Mouse (Mus musculus): ENCODE data around the gene Tcaf1. TPM values are rescaled to one million over a fixed set of nuclear protein-coding genes. Genes with fewer than 3 reads are reported as not detected.

Gene Tcaf1
- polyA plus RNA-seq, 2 experiments, result 2.2 to 3.1 TPM

DNA sequence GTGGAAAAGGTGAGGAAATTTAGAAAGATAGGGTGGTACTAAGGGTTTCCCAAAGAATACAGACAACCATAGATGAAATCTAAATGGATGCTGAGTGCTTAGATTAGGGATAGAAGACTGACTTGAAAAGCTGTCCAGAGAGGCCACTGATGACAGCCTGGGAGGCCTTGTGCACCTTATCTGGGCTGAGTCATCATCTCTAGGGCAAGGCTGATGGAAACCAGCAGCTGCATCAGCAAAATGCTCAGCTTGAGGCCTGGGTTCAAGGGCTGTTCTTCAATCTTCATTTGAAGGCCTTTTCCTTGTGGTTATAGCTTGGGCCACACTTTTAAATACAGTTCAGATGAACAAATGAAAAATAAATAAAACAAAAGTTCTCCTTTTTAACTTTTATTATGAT is 8.1 kb upstream of the Tcaf1 start:
- no peak for ATAC-seq (ENCODE audit: insufficient read depth)
- no peaks in the 10 kb centered on the region for H3K4me1 ChIP-seq (replicated peaks; ENCODE audit: control insufficient read depth in 2 of 2, insufficient read depth in 2 of 2, low read length in 1 of 2)
- no peaks in the 10 kb centered on the region for H3K27me3 ChIP-seq (ENCODE audit: control insufficient read depth, insufficient read depth, low read length)
- H3K9me3 ChIP-seq (ENCODE audit: control insufficient read depth, low read length), result no peaks in the 10 kb centered on the region
- no peak for DNase-seq (ENCODE audit: low read depth in 3 of 3, low spot score in 3 of 3)
- H3K27ac ChIP-seq, result no peak overlapping the region
- no peaks in the 10 kb centered on the region for H3K36me3 ChIP-seq (replicated peaks; ENCODE audit: control insufficient read depth, insufficient read depth, low read depth)
- no peak overlapping the region for H3K4me3 ChIP-seq (ENCODE audit: insufficient read depth in 1 of 2, low read depth in 2 of 2, low read length in 2 of 2)
- H3K9ac ChIP-seq (replicated peaks), result no peak overlapping the region
- no peak overlapping the region for H3K4me2 ChIP-seq (ENCODE audit: low read depth)
- TF ChIP-seq EP300 (IDR thresholded peaks at IDR 0.05; ENCODE audit: low read depth), result no peak
- no peak for TF ChIP-seq CTCF (IDR thresholded peaks at IDR 0.05; ENCODE audit: low read depth)

DNA sequence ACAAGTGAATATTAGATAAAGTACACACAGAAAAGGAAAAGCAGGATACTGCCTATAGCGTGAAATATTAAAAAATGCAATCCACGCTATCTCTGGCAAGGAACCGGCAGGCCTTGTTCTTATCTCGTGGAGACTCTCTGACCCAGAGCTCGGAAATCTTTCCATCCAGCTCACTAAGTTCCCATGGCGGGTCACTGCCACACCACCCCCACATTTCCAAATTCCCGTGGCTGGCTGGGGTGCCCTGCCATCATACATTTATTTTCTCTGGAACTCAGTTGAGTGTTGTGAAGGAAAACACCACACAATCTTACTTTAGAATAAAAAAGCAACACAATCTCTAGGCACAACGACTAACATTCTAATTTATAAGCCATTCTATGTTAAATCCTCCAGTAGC is 4.8 kb upstream of the Tcaf1 start:
- Histone ChIP-seq H3K4me2 (ENCODE audit: low read depth) (no peak overlapping the region), H3K36me3 (replicated peaks; ENCODE audit: control insufficient read depth, insufficient read depth, low read depth) (no peaks in the 10 kb centered on the region), H3K27ac (no peak overlapping the region), H3K4me3 (ENCODE audit: insufficient read depth in 1 of 2, low read depth in 2 of 2, low read length in 2 of 2) (no peak overlapping the region), H3K9ac (replicated peaks) (no peak overlapping the region), H3K4me1 (replicated peaks; ENCODE audit: control insufficient read depth in 2 of 2, insufficient read depth in 2 of 2, low read length in 1 of 2) (no peaks in the 10 kb centered on the region), H3K9me3 (ENCODE audit: control insufficient read depth, low read length) (no peaks in the 10 kb centered on the region), H3K27me3 (ENCODE audit: control insufficient read depth, insufficient read depth, low read length) (no peaks in the 10 kb centered on the region)
- TF ChIP-seq EP300 (IDR thresholded peaks at IDR 0.05; ENCODE audit: low read depth), result no peak
- TF ChIP-seq CTCF (IDR thresholded peaks at IDR 0.05; ENCODE audit: low read depth), result no peak
- 33% methylated on average over 8 of the region's 8 CpGs for WGBS (ENCODE audit: insufficient replicate concordance)
- ATAC-seq (ENCODE audit: insufficient read depth) (no peak), DNase-seq (ENCODE audit: low read depth in 3 of 3, low spot score in 3 of 3) (no peak)

DNA sequence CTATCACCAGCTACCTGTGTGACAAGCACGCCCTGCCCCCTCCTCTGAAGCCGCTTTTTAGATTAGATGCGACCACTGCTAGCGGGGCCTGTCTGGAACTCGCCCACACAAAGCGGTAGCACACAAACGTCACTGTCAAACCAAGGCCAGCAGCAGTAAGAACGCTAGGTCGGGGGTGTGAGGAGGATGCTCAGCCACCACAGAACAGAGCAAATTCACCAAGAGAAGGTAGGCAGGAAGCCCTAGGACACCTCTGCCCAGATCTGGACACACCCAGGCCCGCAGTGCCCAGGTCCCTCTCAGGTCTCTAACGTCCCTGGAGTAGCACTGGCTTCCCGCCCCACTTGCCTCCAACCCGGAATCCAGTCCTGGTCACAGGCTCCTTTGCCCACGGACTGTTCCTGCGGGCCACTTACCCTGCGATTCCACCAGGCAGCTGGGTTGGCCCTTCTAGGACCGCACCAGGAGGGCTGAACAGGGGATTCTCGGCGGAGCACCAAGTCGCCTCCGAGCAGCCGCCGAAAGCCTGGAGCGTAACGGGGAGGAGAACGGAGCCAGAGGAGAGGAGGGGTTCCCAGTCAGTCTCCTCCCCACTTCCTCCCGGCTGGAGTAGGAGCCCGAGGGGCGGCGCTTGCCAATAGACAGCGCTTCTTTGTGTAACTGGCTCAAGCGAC is 17.2 kb downstream of the Tcaf1 start:
- peak; percentile 75 for ATAC-seq (ENCODE audit: insufficient read depth)
- Histone ChIP-seq H3K4me1 (replicated peaks; ENCODE audit: control insufficient read depth in 2 of 2, insufficient read depth in 2 of 2, low read length in 1 of 2) (peaks cover 0 to 14% of the 10 kb centered on the region in 2 experiments; a peak in 2 of 4 replicates), H3K36me3 (replicated peaks; ENCODE audit: control insufficient read depth, insufficient read depth, low read depth) (no peaks in the 10 kb centered on the region), H3K27ac (no peak overlapping the region), H3K9me3 (ENCODE audit: control insufficient read depth, low read length) (no peaks in the 10 kb centered on the region), H3K4me3 (ENCODE audit: insufficient read depth in 1 of 2, low read depth in 2 of 2, low read length in 2 of 2) (peak overlapping the region; percentile 66), H3K9ac (replicated peaks) (peak overlapping the region; percentile 60), H3K27me3 (ENCODE audit: control insufficient read depth, insufficient read depth, low read length) (no peaks in the 10 kb centered on the region), H3K4me2 (ENCODE audit: low read depth) (peak overlapping the region; percentile 78)
- TF ChIP-seq CTCF (IDR thresholded peaks at IDR 0.05; ENCODE audit: low read depth) (no peak), EP300 (IDR thresholded peaks at IDR 0.05; ENCODE audit: low read depth) (no peak)
- 1% methylated on average over 32 of the region's 32 CpGs for WGBS (ENCODE audit: insufficient replicate concordance)
- DNase-seq (ENCODE audit: low read depth in 3 of 3, low spot score in 3 of 3), result peak in 2 of 3 experiments; percentile 33

DNA sequence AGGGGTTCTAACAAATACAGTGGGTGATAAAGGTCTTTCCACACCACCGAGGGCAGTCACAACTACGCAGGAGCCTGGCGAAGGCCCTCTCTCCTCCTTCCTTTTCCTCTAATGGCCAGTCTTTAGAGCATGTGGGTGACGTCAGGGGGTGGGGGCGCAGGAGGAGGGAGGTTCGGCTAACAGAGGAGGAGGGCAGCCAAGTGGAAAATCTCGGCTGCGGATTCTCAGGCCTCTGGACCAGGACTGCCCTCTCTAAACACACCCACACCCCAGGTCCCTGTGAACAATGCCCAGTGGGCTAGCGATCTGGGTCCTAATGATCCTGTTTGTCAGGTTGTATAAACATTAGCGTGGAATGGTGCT is 17.8 kb downstream of the Tcaf1 start:
- H3K9ac ChIP-seq (replicated peaks), result peak overlapping the region; percentile 60; the same call in 1 of the 2 replicates
- no peaks in the 10 kb centered on the region for H3K36me3 ChIP-seq (replicated peaks; ENCODE audit: control insufficient read depth, insufficient read depth, low read depth)
- no peaks in the 10 kb centered on the region for H3K27me3 ChIP-seq (ENCODE audit: control insufficient read depth, insufficient read depth, low read length)
- DNase-seq (ENCODE audit: low read depth in 3 of 3, low spot score in 3 of 3) (peak in 1 of 3 experiments; percentile 24), ATAC-seq (ENCODE audit: insufficient read depth) (peak; percentile 55)
- WGBS (ENCODE audit: insufficient replicate concordance), result 0% methylated on average over 10 of the region's 10 CpGs
- no peak for TF ChIP-seq EP300 (IDR thresholded peaks at IDR 0.05; ENCODE audit: low read depth)
- no peak for TF ChIP-seq CTCF (IDR thresholded peaks at IDR 0.05; ENCODE audit: low read depth)
- no peak overlapping the region for H3K27ac ChIP-seq
- peaks cover 0 to 14% of the 10 kb centered on the region in 2 experiments; a peak in 2 of 4 replicates for H3K4me1 ChIP-seq (replicated peaks; ENCODE audit: control insufficient read depth in 2 of 2, insufficient read depth in 2 of 2, low read length in 1 of 2)
- no peaks in the 10 kb centered on the region for H3K9me3 ChIP-seq (ENCODE audit: control insufficient read depth, low read length)
- peak overlapping the region; percentile 66 for H3K4me3 ChIP-seq (ENCODE audit: insufficient read depth in 1 of 2, low read depth in 2 of 2, low read length in 2 of 2)
- H3K4me2 ChIP-seq (ENCODE audit: low read depth), result peak overlapping the region; percentile 78

DNA sequence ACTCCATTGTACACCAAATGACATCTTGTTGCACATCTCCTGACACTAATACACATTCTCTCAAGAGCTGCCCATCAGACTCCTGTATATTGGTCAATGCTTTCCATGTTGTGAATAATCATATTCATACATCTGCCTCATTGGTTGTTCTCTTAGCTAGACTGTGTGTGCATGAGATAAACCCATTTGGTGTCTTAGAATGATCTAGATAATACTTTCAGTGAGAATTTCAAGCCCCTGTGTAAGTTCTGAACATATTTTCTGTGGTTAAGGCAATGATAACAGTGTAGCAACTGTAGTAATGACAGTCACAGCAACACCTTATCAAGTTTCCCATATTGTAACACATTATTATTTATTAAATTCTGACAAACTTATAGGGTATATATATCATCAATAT is 20.1 kb downstream of the Tcaf1 start:
- ATAC-seq (ENCODE audit: insufficient read depth) (peak; percentile 79), DNase-seq (ENCODE audit: low read depth in 3 of 3, low spot score in 3 of 3) (no peak)
- Histone ChIP-seq H3K4me3 (ENCODE audit: insufficient read depth in 1 of 2, low read depth in 2 of 2, low read length in 2 of 2) (no peak overlapping the region), H3K27me3 (ENCODE audit: control insufficient read depth, insufficient read depth, low read length) (no peaks in the 10 kb centered on the region), H3K4me2 (ENCODE audit: low read depth) (no peak overlapping the region), H3K36me3 (replicated peaks; ENCODE audit: control insufficient read depth, insufficient read depth, low read depth) (no peaks in the 10 kb centered on the region), H3K27ac (no peak overlapping the region), H3K9ac (replicated peaks) (no peak overlapping the region), H3K4me1 (replicated peaks; ENCODE audit: control insufficient read depth in 2 of 2, insufficient read depth in 2 of 2, low read length in 1 of 2) (peaks cover 0 to 14% of the 10 kb centered on the region in 2 experiments; a peak in 2 of 4 replicates), H3K9me3 (ENCODE audit: control insufficient read depth, low read length) (no peaks in the 10 kb centered on the region)
- TF ChIP-seq EP300 (IDR thresholded peaks at IDR 0.05; ENCODE audit: low read depth), result peak; percentile 63
- TF ChIP-seq CTCF (IDR thresholded peaks at IDR 0.05; ENCODE audit: low read depth), result no peak

All from liver, embryonic 14.5 days (tissue).